Mouse (Mus musculus): ENCODE measurements around the gene Cdsn. TPM values are rescaled to one million over a fixed set of nuclear protein-coding genes. Genes with fewer than 3 reads are reported as not detected.

Cdsn gene
- total and polyA plus RNA-seq, 3 experiments, result 0.08 to 0.79 TPM; not detected in 1

DNA sequence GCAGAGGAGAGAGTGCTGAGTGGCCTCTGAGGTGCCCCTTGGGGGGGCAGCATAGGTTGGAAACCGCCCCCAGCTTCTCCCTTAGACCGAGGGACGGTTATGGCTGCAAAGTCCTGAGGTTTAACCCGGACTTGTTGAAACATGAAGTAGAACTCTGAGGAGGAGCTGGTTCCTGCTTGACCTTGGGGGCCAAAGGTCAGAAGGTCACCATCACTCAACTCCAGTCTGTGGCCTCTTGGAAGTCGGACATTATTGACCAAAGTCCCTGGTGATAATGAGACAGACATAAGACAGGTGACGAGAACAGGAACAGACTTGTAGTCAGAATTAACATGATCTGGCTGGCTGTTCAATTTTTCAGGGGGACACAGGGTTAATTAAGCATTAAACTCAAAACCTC, 37.2 kb upstream of the Cdsn start:
- no peak overlapping the region for H3K4me3 ChIP-seq (ENCODE audit: control insufficient read depth in 1 of 2, insufficient read depth in 1 of 2, low read depth in 2 of 2, low read length in 2 of 2)
- H3K36me3 ChIP-seq (ENCODE audit: control insufficient read depth in 1 of 2, insufficient read depth in 2 of 2, low read length in 2 of 2), result no peaks in the 10 kb centered on the region
- H3K27me3 ChIP-seq (ENCODE audit: control insufficient read depth in 1 of 2, insufficient read depth in 2 of 2, low read length in 2 of 2), result no peaks in the 10 kb centered on the region
- no peak for DNase-seq (ENCODE audit: low read depth, low spot score)
- no peaks in the 10 kb centered on the region for H3K9me3 ChIP-seq (replicated peaks; ENCODE audit: insufficient read depth, low read length)
- no peak overlapping the region for H3K27ac ChIP-seq (ENCODE audit: control insufficient read depth, low read depth, low read length)
- no peak for TF ChIP-seq JUND (IDR thresholded peaks at IDR 0.05; ENCODE audit: low read depth, low read length)
- no peak for TF ChIP-seq POLR2AphosphoS5 (IDR thresholded peaks at IDR 0.05; ENCODE audit: borderline replicate concordance, low read depth, low read length)
- TF ChIP-seq MEF2A (IDR thresholded peaks at IDR 0.05; ENCODE audit: extremely low read depth, insufficient replicate concordance, low read depth, low read length, poor library complexity, severe bottlenecking), result no peak
- no peak for TF ChIP-seq RCOR1 (IDR thresholded peaks at IDR 0.05; ENCODE audit: low read depth, low read length)
- TF ChIP-seq UBTF (IDR thresholded peaks at IDR 0.05; ENCODE audit: borderline replicate concordance, insufficient read depth, low read depth, low read length), result no peak
- TF ChIP-seq ZKSCAN1 (IDR thresholded peaks at IDR 0.05; ENCODE audit: low read depth, low read length), result no peak
- TF ChIP-seq MAZ (IDR thresholded peaks at IDR 0.05; ENCODE audit: low read depth, low read length), result no peak
- no peak for TF ChIP-seq EP300 (IDR thresholded peaks at IDR 0.05; ENCODE audit: low read depth in 1 of 2, low read length in 2 of 2)
- no peak for TF ChIP-seq RAD21 (IDR thresholded peaks at IDR 0.05; ENCODE audit: low read depth, low read length)
- TF ChIP-seq POLR2A (IDR thresholded peaks at IDR 0.05; ENCODE audit: control insufficient read depth in 1 of 2, insufficient read depth in 1 of 2, low read depth in 1 of 2, low read length in 2 of 2, poor library complexity in 1 of 2), result no peak
- TF ChIP-seq ZNF384 (IDR thresholded peaks at IDR 0.05; ENCODE audit: low read depth, low read length), result no peak
- TF ChIP-seq HCFC1 (IDR thresholded peaks at IDR 0.05; ENCODE audit: low read depth, low read length), result no peak
- TF ChIP-seq GATA1 (IDR thresholded peaks at IDR 0.05; ENCODE audit: low read depth, low read length), result no peak
- TF ChIP-seq ETS1 (IDR thresholded peaks at IDR 0.05; ENCODE audit: low read depth, low read length), result no peak
- no peak for TF ChIP-seq USF1 (IDR thresholded peaks at IDR 0.05; ENCODE audit: low read depth, low read length)
- TF ChIP-seq NELFE (IDR thresholded peaks at IDR 0.05; ENCODE audit: low read depth, low read length), result no peak
- no peak for TF ChIP-seq MXI1 (IDR thresholded peaks at IDR 0.05; ENCODE audit: low read depth, low read length)
- H3K9ac ChIP-seq (ENCODE audit: control insufficient read depth, low read depth, low read length, poor library complexity, severe bottlenecking), result no peak overlapping the region
- peaks cover 0 to 5% of the 10 kb centered on the region in 2 experiments; a peak in 2 of 4 replicates for H3K4me1 ChIP-seq (ENCODE audit: control insufficient read depth in 1 of 2, insufficient read depth in 2 of 2, low read length in 2 of 2)
- H3K79me2 ChIP-seq (ENCODE audit: control insufficient read depth, insufficient read depth, low read length, poor library complexity), result peaks cover 2% of the 10 kb centered on the region; the same call in 1 of the 2 replicates

DNA sequence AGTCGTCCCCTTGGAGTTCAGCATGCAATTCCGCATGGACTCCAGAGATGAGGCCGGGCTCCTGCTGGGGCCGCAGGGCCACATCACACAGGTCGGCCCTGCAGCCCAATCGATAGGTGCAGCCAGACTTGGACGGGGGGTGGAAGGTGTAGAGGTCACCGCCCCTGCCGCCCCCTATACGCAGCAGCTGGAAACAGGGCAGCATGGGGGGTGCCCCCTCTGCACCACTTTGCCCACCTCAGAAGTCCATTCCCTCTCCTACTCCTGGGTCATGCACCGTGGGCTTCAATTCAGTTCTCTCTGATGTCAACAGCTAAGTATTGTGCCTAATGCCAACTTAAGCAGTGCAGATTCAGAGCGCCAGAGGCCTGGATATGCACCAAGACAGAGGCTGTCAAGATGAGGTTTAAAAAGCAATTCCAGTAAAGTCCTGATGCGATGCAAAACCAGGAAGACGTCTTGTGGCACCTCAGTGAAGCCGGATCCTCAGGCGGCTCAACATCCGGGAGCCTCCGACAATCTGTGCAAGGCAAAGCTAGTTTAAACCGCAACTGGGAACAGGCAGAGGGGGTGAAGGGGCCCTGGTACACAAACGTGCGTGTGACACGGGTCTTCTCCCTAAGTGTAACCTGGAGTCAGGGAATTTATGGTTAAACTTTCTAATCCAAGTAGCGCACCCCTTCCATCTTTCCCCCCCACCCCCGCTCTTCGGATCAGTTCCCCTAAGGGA, 35.9 kb upstream of the Cdsn start:
- H3K79me2 ChIP-seq (ENCODE audit: control insufficient read depth, insufficient read depth, low read length, poor library complexity), result peaks cover 2% of the 10 kb centered on the region; the same call in 1 of the 2 replicates
- 0 out of 2 replicates have a peak overlapping the region, but pooled peaks have one; percentile 26 for H3K27ac ChIP-seq (ENCODE audit: control insufficient read depth, low read depth, low read length)
- DNase-seq (ENCODE audit: low read depth, low spot score), result peak; percentile 68
- no peaks in the 10 kb centered on the region for H3K27me3 ChIP-seq (ENCODE audit: control insufficient read depth in 1 of 2, insufficient read depth in 2 of 2, low read length in 2 of 2)
- H3K4me3 ChIP-seq (ENCODE audit: control insufficient read depth in 1 of 2, insufficient read depth in 1 of 2, low read depth in 2 of 2, low read length in 2 of 2), result peak overlapping the region; percentile 46 to 79
- no peaks in the 10 kb centered on the region for H3K36me3 ChIP-seq (ENCODE audit: control insufficient read depth in 1 of 2, insufficient read depth in 2 of 2, low read length in 2 of 2)
- H3K4me1 ChIP-seq (ENCODE audit: control insufficient read depth in 1 of 2, insufficient read depth in 2 of 2, low read length in 2 of 2), result peaks cover 0 to 5% of the 10 kb centered on the region in 2 experiments; a peak in 2 of 4 replicates
- peak overlapping the region; percentile 76 for H3K9ac ChIP-seq (ENCODE audit: control insufficient read depth, low read depth, low read length, poor library complexity, severe bottlenecking)
- TF ChIP-seq MXI1 (IDR thresholded peaks at IDR 0.05; ENCODE audit: low read depth, low read length), result peak; percentile 41; the same call in 1 of the 2 replicates
- no peak for TF ChIP-seq KAT2A (conservative IDR thresholded peaks at IDR 0.05; ENCODE audit: low read depth, low read length)
- no peak for TF ChIP-seq POLR2A (IDR thresholded peaks at IDR 0.05; ENCODE audit: control insufficient read depth in 1 of 2, insufficient read depth in 1 of 2, low read depth in 1 of 2, low read length in 2 of 2, poor library complexity in 1 of 2)
- no peak for TF ChIP-seq HCFC1 (IDR thresholded peaks at IDR 0.05; ENCODE audit: low read depth, low read length)
- TF ChIP-seq TCF12 (IDR thresholded peaks at IDR 0.05; ENCODE audit: low read depth, low read length), result no peak
- TF ChIP-seq ZC3H11A (IDR thresholded peaks at IDR 0.05; ENCODE audit: low read depth, low read length), result no peak
- 0 out of 2 replicates have a peak, but pooled peaks have one; percentile 13 for TF ChIP-seq RCOR1 (IDR thresholded peaks at IDR 0.05; ENCODE audit: low read depth, low read length)
- TF ChIP-seq NELFE (IDR thresholded peaks at IDR 0.05; ENCODE audit: low read depth, low read length), result peak; percentile 13; the same call in 1 of the 2 replicates
- H3K9me3 ChIP-seq (replicated peaks; ENCODE audit: insufficient read depth, low read length), result no peaks in the 10 kb centered on the region

Data from MEL (cell line).